Mouse (Mus musculus) MEL (cell line): Measurements from ENCODE around the gene Hipk3. TPM values are rescaled to one million over a fixed set of nuclear protein-coding genes. Genes with fewer than 3 reads are reported as not detected.

ENCODE experiments used
- DNase-seq: peaks from one replicate; pipeline ENCODE4 v3.0.0; 2011; ENCODE audit warnings: low read depth, low spot score
- H3K27ac ChIP-seq: 2 replicates; pipeline ENCODE4 v1.5.1; 2012; ENCODE audit warnings: low read depth, mild to moderate bottlenecking, control low read depth, low read length, moderate library complexity; ENCODE audit not compliant: control insufficient read depth
- H3K27me3 ChIP-seq, 2 experiments: fragments of 150-350 bp in 1 of 2; sonication (generic) in 1 of 2; 2 replicates each; pipeline ENCODE4 v1.6.1; 2012; ENCODE audit warnings: low read length in 2 of 2, mild to moderate bottlenecking in 2 of 2, improper control_type of control experiment in 1 of 2, moderate library complexity in 1 of 2; ENCODE audit not compliant: insufficient read depth in 2 of 2, control insufficient read depth in 1 of 2
- H3K36me3 ChIP-seq, 2 experiments: 2 replicates each; pipeline ENCODE4 v1.6.1; 2012 to 2014; ENCODE audit warnings: low read length in 2 of 2, improper control_type of control experiment in 1 of 2, inconsistent platforms in 1 of 2, mild to moderate bottlenecking in 1 of 2; ENCODE audit not compliant: insufficient read depth in 2 of 2, control insufficient read depth in 1 of 2
- H3K4me1 ChIP-seq, 2 experiments: fragments of 150-350 bp in 1 of 2; sonication (generic) in 1 of 2; 2 replicates each; pipeline ENCODE4 v1.6.1; 2012; ENCODE audit warnings: low read length in 2 of 2, improper control_type of control experiment in 1 of 2, mild to moderate bottlenecking in 1 of 2; ENCODE audit not compliant: insufficient read depth in 2 of 2, control insufficient read depth in 1 of 2
- H3K4me3 ChIP-seq, 2 experiments: fragments of 150-350 bp in 1 of 2; sonication (generic) in 1 of 2; 2 replicates each; pipeline ENCODE4 v1.5.1; 2012; ENCODE audit warnings: low read depth in 2 of 2, low read length in 2 of 2, mild to moderate bottlenecking in 2 of 2, moderate library complexity in 2 of 2, control low read depth in 1 of 2, improper control_type of control experiment in 1 of 2; ENCODE audit not compliant: control insufficient read depth in 1 of 2, insufficient read depth in 1 of 2
- H3K79me2 ChIP-seq: 2 replicates; pipeline ENCODE4 v1.6.1; 2012; ENCODE audit warnings: mild to moderate bottlenecking, low read length, moderate library complexity; ENCODE audit not compliant: control insufficient read depth, poor library complexity, insufficient read depth
- H3K9ac ChIP-seq: 2 replicates; pipeline ENCODE4 v1.6.1; 2012; ENCODE audit warnings: low read depth, mild to moderate bottlenecking, control low read depth, low read length, moderate library complexity; ENCODE audit not compliant: control insufficient read depth, poor library complexity, severe bottlenecking
- H3K9me3 ChIP-seq: fragments of 150-350 bp; sonication (generic); replicated peaks from 2 replicates; pipeline ENCODE4 v1.6.1; 2012; ENCODE audit warnings: mild to moderate bottlenecking, low read length, improper control_type of control experiment, moderate library complexity; ENCODE audit not compliant: insufficient read depth
- BHLHE40 ChIP-seq: IDR thresholded peaks from 2 replicates; pipeline ENCODE4 v1.6.1; 2012; ENCODE audit warnings: low read depth, mild to moderate bottlenecking, inconsistent platforms, low read length, improper control_type of control experiment, borderline replicate concordance
- CTCF ChIP-seq, 3 experiments: IDR thresholded peaks in 2 of 3; conservative IDR thresholded peaks in 1 of 3; 2 replicates each; pipeline ENCODE4 v1.5.1; 2011 to 2012; ENCODE audit warnings: low read length in 3 of 3, low read depth in 2 of 3, mild to moderate bottlenecking in 2 of 3, improper control_type of control experiment in 1 of 3, inconsistent platforms in 1 of 3, mixed read lengths in 1 of 3, moderate library complexity in 1 of 3; ENCODE audit not compliant: control insufficient read depth in 1 of 3, insufficient read depth in 1 of 3, poor library complexity in 1 of 3, severe bottlenecking in 1 of 3
- E2F4 ChIP-seq: IDR thresholded peaks from 2 replicates; pipeline ENCODE4 v1.6.1; 2011; ENCODE audit warnings: low read depth, low read length, improper control_type of control experiment, borderline replicate concordance
- GABPA ChIP-seq: IDR thresholded peaks from 2 replicates; pipeline ENCODE4 v1.6.1; 2012; ENCODE audit warnings: low read depth, mild to moderate bottlenecking, inconsistent platforms, low read length, improper control_type of control experiment, moderate library complexity
- GATA1 ChIP-seq: IDR thresholded peaks from 2 replicates; pipeline ENCODE4 v1.6.1; 2011; ENCODE audit warnings: low read depth, low read length, improper control_type of control experiment
- JUND ChIP-seq: IDR thresholded peaks from 2 replicates; pipeline ENCODE4 v1.6.1; 2011; ENCODE audit warnings: low read depth, mild to moderate bottlenecking, improper control_type of control experiment, low read length
- KAT2A ChIP-seq: conservative IDR thresholded peaks from 2 replicates; pipeline ENCODE4 v1.6.1; 2012; ENCODE audit warnings: low read depth, low read length, improper control_type of control experiment, inconsistent platforms
- MAFK ChIP-seq: IDR thresholded peaks from 2 replicates; pipeline ENCODE4 v1.6.1; 2011; ENCODE audit warnings: low read depth, mild to moderate bottlenecking, low read length, improper control_type of control experiment, borderline replicate concordance
- MAX ChIP-seq: IDR thresholded peaks from 2 replicates; pipeline ENCODE4 v1.6.1; 2011; ENCODE audit warnings: low read length, improper control_type of control experiment
- MAZ ChIP-seq: IDR thresholded peaks from 2 replicates; pipeline ENCODE4 v1.6.1; 2012; ENCODE audit warnings: low read depth, mild to moderate bottlenecking, inconsistent platforms, low read length, improper control_type of control experiment
- MEF2A ChIP-seq: IDR thresholded peaks from 2 replicates; pipeline ENCODE4 v1.6.1; 2014; ENCODE audit warnings: low read depth, mild to moderate bottlenecking, inconsistent platforms, low read length, improper control_type of control experiment; ENCODE audit not compliant: poor library complexity, insufficient replicate concordance, severe bottlenecking; ENCODE audit errors: extremely low read depth
- MYB ChIP-seq: IDR thresholded peaks from 2 replicates; pipeline ENCODE4 v1.6.1; 2011; ENCODE audit warnings: mild to moderate bottlenecking, low read depth, low read length, improper control_type of control experiment
- MYC ChIP-seq: IDR thresholded peaks from 2 replicates; pipeline ENCODE4 v1.6.1; 2011; ENCODE audit warnings: low read depth, mild to moderate bottlenecking, low read length, improper control_type of control experiment, moderate library complexity
- NELFE ChIP-seq: IDR thresholded peaks from 2 replicates; pipeline ENCODE4 v1.6.1; 2011; ENCODE audit warnings: low read depth, low read length, improper control_type of control experiment
- NRF1 ChIP-seq: IDR thresholded peaks from 2 replicates; pipeline ENCODE4 v1.6.1; 2014; ENCODE audit warnings: low read depth, mild to moderate bottlenecking, inconsistent platforms, low read length, improper control_type of control experiment, moderate library complexity; ENCODE audit not compliant: poor library complexity, insufficient read depth, severe bottlenecking
- POLR2A ChIP-seq, 2 experiments: IDR thresholded peaks; 2 replicates each; pipeline ENCODE4 v1.6.1; 2011 to 2012; ENCODE audit warnings: low read length in 2 of 2, mild to moderate bottlenecking in 2 of 2, control low read depth in 1 of 2, improper control_type of control experiment in 1 of 2, low read depth in 1 of 2, moderate library complexity in 1 of 2; ENCODE audit not compliant: control insufficient read depth in 1 of 2, insufficient read depth in 1 of 2, poor library complexity in 1 of 2
- RCOR1 ChIP-seq: IDR thresholded peaks from 2 replicates; pipeline ENCODE4 v1.6.1; 2012; ENCODE audit warnings: low read depth, mild to moderate bottlenecking, inconsistent platforms, low read length, improper control_type of control experiment
- SIN3A ChIP-seq: IDR thresholded peaks from 2 replicates; pipeline ENCODE4 v1.6.1; 2012; ENCODE audit warnings: low read length, improper control_type of control experiment, inconsistent platforms
- SMC3 ChIP-seq: IDR thresholded peaks from 2 replicates; pipeline ENCODE4 v1.6.1; 2011; ENCODE audit warnings: low read depth, low read length, improper control_type of control experiment
- TAL1 ChIP-seq: IDR thresholded peaks from 2 replicates; pipeline ENCODE4 v1.6.1; 2012; ENCODE audit warnings: mild to moderate bottlenecking, inconsistent platforms, low read length, moderate library complexity, mixed read lengths
- TBP ChIP-seq: IDR thresholded peaks from 2 replicates; pipeline ENCODE4 v1.8.0; 2011; ENCODE audit warnings: low read depth, low read length, improper control_type of control experiment
- ZC3H11A ChIP-seq: IDR thresholded peaks from 2 replicates; pipeline ENCODE4 v1.6.1; 2012; ENCODE audit warnings: low read depth, mild to moderate bottlenecking, inconsistent platforms, low read length, improper control_type of control experiment
- ZKSCAN1 ChIP-seq: IDR thresholded peaks from 2 replicates; pipeline ENCODE4 v1.6.1; 2012; ENCODE audit warnings: low read depth, mild to moderate bottlenecking, inconsistent platforms, low read length, improper control_type of control experiment, moderate library complexity
- ZMIZ1 ChIP-seq: IDR thresholded peaks from 2 replicates; pipeline ENCODE4 v1.6.1; 2012; ENCODE audit warnings: low read depth, mild to moderate bottlenecking, inconsistent platforms, low read length, improper control_type of control experiment, moderate library complexity
- ZNF384 ChIP-seq: IDR thresholded peaks from 2 replicates; pipeline ENCODE4 v1.6.1; 2012; ENCODE audit warnings: low read depth, mild to moderate bottlenecking, inconsistent platforms, low read length, improper control_type of control experiment
- polyA plus RNA-seq, 2 experiments: library from polyadenylated mRNA; stranded (reverse) in 1 of 2; unstranded in 1 of 2; fragments of >175 nt in 1 of 2; fragments of >200 nt in 1 of 2; gene quantifications; 2 replicates each; pipeline versions ENCODE4 v1.2.1 to v1.2.4; 2012; ENCODE audit warnings: low replicate concordance in 2 of 2, low read depth in 1 of 2; ENCODE audit not compliant: insufficient read length in 2 of 2, insufficient read depth in 1 of 2, missing spikeins in 1 of 2
- total RNA-seq: library from RNA; depleted of rRNA; stranded (reverse); fragments of 300-350 nt; gene quantifications from 2 replicates; pipeline ENCODE4 v1.2.3, GENCODE M21; 2012

The Hipk3 gene
- total and polyA plus RNA-seq, 3 experiments, result 11.9 to 19.4 (median 17.0) TPM

DNA sequence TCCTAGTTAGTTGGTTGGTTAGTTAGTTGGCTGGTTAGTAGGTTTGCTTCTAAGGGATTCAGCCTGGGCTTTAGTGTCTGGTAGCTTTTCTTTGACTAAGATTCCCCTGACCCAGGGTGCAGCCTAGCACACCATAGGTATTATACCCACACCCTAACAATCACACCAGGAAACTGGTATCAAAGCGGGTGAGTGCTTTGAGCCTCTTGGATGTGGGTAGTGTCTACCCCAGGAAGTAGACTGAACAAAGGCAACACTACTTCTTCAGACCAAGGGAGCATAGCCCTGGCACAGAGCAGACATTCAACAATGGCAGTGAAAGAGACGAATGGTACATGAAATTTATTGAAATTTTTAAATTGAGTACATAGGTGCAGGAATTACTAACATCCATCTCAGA, 108.3 kb downstream of the Hipk3 start:
- Histone ChIP-seq H3K4me1 (no peaks in the 10 kb centered on the region), H3K27me3 (peaks cover 5 to 10% of the 10 kb centered on the region in 2 experiments), H3K9me3 (no peaks in the 10 kb centered on the region), H3K9ac (no peak overlapping the region), H3K79me2 (no peaks in the 10 kb centered on the region), H3K27ac (no peak overlapping the region), H3K36me3 (no peaks in the 10 kb centered on the region), H3K4me3 (no peak overlapping the region)
- no peak for DNase-seq
- TF ChIP-seq SMC3, result no peak
- no peak for TF ChIP-seq CTCF (IDR thresholded peaks at IDR 0.05 in 2 of 3, conservative IDR thresholded peaks at IDR 0.05 in 1 of 3; ENCODE audit: control insufficient read depth in 1 of 3, insufficient read depth in 1 of 3, low read depth in 2 of 3, low read length in 3 of 3, poor library complexity in 1 of 3, severe bottlenecking in 1 of 3)
- no peak for TF ChIP-seq ZNF384
- no peak for TF ChIP-seq GABPA
- TF ChIP-seq GATA1, result no peak
- TF ChIP-seq ZMIZ1, result no peak
- no peak for TF ChIP-seq MYC
- TF ChIP-seq E2F4, result no peak
- TF ChIP-seq RCOR1, result no peak
- TF ChIP-seq TAL1, result no peak
- TF ChIP-seq ZKSCAN1, result no peak
- TF ChIP-seq TBP, result no peak
- TF ChIP-seq ZC3H11A, result no peak
- no peak for TF ChIP-seq BHLHE40
- TF ChIP-seq SIN3A, result no peak
- TF ChIP-seq MAZ, result no peak

GRCm38 (mm10) chr2:104383589-104383988, 110.7 kb downstream of the Hipk3 start:
- Histone ChIP-seq H3K4me3 (no peak overlapping the region), H3K79me2 (no peaks in the 10 kb centered on the region), H3K27ac (no peak overlapping the region), H3K9ac (no peak overlapping the region), H3K9me3 (no peaks in the 10 kb centered on the region), H3K27me3 (peaks cover 5 to 10% of the 10 kb centered on the region in 2 experiments), H3K36me3 (no peaks in the 10 kb centered on the region), H3K4me1 (no peaks in the 10 kb centered on the region)
- DNase-seq, result no peak
- no peak for TF ChIP-seq KAT2A
- TF ChIP-seq NELFE, result no peak
- TF ChIP-seq NRF1, result no peak
- no peak for TF ChIP-seq SIN3A
- no peak for TF ChIP-seq RCOR1
- no peak for TF ChIP-seq MAFK
- TF ChIP-seq MEF2A, result no peak
- TF ChIP-seq E2F4, result no peak
- TF ChIP-seq ZNF384, result no peak
- TF ChIP-seq JUND, result no peak
- no peak for TF ChIP-seq POLR2A (IDR thresholded peaks at IDR 0.05; ENCODE audit: control insufficient read depth in 1 of 2, insufficient read depth in 1 of 2, low read depth in 1 of 2, low read length in 2 of 2, poor library complexity in 1 of 2)
- TF ChIP-seq MAX, result no peak
- no peak for TF ChIP-seq MYB
- no peak for TF ChIP-seq BHLHE40
- TF ChIP-seq ZC3H11A, result no peak
